Mouse (Mus musculus) lung, postnatal 4 days (tissue): Measurements from ENCODE around the gene Rtl9.

Source experiments
- DNase-seq, 2 experiments: peaks; one replicate each; pipeline ENCODE4 v3.0.0; 2021

Gene Rtl9

DNA sequence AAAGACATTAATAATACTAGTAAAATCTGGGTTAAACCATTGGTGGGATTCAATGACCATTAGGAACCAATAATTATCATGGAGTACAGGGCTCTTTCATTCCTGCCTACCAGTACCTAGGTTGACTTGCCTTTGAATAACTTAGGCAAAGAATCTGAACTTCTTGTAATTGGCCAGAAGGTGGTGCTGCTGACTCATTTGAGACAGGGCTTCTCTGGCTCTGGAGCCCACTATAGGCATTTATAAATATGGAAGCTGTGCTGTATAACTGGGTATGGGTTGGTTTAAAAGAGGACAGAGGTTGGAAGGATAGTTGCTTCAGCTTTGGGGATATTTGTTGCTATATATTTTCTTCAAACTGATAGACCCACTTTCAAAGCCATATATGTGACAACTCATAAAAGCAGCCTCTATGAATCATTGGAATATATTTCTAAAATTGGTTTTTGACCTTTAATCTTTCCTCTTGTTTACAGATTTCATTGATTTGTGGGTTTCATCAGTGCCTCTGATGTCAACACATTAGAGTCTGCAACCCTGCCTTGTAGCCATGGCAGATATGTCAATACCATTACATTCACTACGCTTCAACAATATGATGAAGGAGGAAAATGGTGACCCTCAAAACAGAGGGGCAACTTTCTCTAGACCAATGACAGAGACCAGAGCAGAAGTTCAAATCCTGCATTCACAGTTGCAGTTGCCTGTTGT, at the start of gene Rtl9:
Gene Rtl9 (plus strand): TSS at position 551 of the 711 bp plus-strand sequence.
- DNase-seq, result peak in 1 of 2 experiments; percentile 18

GRCm38 (mm10) chrX:143051478-143051877, 47.9 kb upstream of the Rtl9 start:
- DNase-seq, result peak in 1 of 2 experiments; percentile 27

DNA sequence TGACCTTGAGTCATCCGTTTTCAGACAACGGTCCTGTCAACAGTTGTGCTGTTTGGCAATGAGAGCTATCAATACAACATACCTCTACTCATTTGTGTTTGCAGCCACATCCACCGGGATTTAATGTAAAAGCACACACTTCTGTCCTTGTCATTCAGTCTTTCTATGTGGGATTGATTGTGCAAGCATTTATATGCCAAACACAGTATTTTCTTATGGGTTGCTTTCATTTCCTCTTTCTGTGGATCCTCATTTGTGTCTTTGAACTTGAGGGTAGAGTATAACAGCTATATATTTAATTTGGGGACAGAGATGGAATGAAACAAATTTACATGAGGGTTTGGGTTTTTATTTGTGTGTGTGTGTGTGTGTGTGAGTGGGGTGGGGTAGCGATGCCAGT, 47.5 kb upstream of the Rtl9 start:
- no peak for DNase-seq

DNA sequence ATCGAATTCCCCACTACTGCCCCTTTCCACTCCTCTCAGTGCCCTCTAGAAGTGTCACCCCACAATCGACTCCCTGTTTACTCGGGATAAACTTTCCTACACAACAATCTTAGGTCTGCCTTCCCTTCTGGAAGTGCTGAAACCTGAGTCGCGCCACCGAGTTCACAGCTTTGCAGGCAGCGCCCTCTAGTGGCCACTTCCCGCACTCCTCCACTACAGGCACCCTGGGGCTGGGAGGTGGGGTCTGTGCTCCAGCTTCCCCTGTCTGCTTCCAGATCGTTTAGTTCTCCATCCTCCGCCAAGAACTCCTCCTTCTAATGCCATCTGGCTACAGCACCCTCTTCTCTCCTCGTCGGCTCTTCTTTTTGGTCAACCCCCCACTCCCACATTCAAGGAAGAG, 40.6 kb upstream of the Rtl9 start:
- peak; percentile 65 to 80 for DNase-seq

DNA sequence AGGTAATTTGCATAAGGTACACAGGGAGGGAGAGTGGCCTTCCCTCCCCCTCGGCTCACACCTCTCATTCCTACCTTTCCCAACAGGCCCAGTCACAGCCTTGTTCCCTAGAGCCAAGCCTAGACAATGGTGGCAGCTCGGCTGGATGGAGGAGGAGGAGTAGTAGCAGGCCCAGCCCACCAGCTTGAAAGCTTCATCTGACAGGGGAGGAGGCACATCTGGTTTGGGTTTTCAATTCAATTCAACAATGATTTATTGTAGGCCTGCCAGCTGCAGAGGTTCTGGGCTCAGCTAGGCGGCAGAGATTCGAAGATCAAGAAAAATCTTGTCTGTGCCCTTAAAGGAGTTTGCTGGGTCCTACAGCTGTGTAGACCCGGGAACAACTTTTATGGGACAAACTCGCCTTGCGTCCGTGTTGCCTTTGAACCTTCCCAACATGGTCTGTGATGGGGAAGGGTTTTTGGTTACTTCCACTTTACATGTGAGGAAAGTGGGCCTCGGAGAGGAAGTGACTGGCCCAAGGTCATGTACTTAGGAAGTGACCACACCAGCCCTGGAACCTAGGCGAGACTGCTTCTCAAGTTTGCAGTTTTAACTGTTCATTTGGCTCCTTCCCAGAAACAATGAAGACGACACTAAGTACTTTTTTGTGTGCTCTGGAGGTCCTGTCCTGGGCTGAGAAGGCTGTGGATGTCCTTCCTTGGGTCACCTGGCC, 36.6 kb upstream of the Rtl9 start:
- DNase-seq, result peak in 1 of 2 experiments; percentile 24

GRCm38 (mm10) chrX:143063780-143064179, 35.6 kb upstream of the Rtl9 start:
- peak; percentile 14 to 47 for DNase-seq

GRCm38 (mm10) chrX:143064288-143064687, 35.1 kb upstream of the Rtl9 start:
- peak in 1 of 2 experiments; percentile 39 for DNase-seq

DNA sequence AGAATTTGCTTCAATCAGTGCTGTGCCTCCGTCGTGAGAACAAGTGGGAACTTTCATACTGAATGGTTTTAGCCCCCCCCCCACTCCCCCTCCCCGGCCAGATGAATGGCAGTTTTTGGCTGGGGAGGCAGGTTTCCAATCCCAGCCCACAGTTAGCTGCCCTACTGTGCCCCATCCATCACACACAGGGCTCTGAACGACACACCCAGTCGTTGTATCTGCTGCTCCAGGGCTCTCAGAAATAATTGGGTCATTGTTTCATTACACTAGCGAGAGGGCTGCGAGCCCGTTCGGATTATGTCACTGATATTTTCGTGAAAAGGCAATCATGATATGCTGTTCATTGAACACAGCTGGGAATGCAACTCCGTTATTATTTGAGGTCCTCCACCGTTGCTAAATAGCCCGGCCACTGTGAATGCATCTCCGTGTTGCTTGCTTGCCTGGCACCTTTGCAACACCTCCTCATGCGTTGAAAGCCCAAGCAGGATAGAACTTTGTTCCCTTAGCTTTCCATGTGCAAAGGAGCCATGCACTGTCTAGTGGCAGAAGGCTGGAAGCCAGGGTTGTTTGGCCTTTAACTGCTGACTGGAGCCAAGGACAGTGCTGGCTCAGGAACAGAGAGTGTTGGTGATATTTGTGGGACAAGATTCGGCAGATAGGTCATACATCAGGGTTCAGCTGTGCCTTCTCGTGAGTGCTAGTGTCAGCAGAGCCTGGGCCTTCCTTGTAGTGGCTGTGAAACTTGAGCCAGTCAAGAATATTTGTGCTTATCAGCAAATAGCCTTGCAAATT, 32.9 kb upstream of the Rtl9 start:
- DNase-seq, result peak in 1 of 2 experiments; percentile 31

GRCm38 (mm10) chrX:143067115-143067514, 32.3 kb upstream of the Rtl9 start:
- no peak for DNase-seq

GRCm38 (mm10) chrX:143067576-143067975, 31.8 kb upstream of the Rtl9 start:
- DNase-seq, result no peak

- peak in 1 of 2 experiments; percentile 40 for DNase-seq
These were observed 18.7 kb upstream of the Rtl9 start for GRCm38 (mm10) chrX:143080458-143081336.

DNA sequence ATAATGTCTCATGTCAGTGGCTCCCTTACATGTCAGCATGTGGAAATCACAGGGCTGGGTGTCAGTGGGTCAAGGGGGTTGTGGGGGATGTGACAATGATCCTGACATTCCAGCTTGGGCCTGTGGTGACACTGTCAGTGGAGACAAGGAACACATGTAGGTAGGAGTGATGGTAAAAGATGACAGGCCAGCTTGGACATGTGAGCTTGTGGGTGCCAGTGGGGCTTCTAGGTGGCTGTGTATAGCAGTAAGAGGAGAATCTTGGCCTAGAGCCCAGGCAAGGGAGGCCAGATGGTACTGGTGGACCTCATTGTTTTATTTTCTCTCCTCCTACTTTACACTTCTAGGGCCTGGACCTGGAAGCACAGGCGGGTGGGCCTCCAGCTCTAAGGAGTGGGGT, 16.7 kb upstream of the Rtl9 start:
- DNase-seq, result no peak

DNA sequence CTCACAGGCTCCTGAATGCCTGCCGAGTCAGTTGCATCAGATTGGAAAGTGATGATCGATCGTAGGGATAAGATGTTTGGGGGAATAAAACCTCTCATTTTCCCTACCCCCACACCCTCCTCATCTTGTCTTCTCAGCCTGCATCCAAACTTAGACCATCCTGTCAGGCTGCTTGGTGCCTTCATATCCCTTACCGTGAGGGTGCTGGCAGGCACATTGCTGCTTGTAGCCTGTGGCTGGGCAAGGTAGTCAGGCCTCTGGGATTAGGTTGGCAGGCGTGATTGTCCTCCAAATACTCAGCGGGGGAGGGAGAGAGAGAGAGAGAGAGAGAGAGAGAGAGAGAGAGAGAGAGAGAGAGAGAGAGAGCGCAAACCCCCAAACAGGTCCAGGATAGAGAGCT, 11.2 kb upstream of the Rtl9 start:
- no peak for DNase-seq

- no peak for DNase-seq
These were observed 8.3 kb upstream of the Rtl9 start for GRCm38 (mm10) chrX:143090904-143091588.

GRCm38 (mm10) chrX:143097551-143097950, 1.8 kb upstream of the Rtl9 start:
- DNase-seq, result no peak

DNA sequence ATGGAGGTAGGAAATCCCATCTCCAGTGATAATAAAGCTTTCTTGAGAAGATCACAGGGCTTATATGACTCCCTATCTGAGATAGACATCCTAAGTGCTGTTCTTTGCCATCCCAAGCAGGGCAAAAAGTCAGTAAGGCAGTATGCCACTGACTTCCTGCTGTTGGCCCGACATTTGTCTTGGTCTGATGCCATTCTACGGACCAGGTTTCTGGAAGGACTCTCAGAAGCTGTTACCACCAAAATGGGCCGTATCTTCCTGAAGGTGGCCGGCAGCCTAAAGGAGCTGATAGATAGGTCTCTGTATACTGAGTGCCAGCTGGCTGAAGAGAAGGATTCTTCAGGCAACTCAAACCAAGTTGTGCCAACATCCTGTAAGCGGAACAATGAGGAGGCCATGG, 3.8 kb downstream of the Rtl9 start:
- no peak for DNase-seq

DNA sequence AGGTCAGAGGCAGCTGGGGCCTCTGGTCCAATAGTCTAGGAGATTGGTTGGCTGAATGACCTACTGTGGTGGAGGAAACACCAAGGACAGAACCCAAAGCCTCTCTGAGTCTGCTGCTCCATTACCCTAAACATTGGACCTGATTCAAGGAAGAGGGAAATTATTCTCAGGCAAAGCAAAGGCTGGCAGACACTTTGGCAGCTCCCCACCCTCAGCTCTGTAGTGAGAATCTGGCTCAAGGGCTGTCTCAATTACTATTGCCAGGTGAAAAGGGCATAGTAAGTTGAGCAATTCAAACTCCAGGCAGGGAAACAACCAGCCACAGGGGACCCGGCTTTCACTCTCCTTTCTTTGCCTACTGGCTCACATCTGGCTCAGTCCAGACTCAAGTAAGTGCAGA, 6.5 kb downstream of the Rtl9 start:
- no peak for DNase-seq

DNA sequence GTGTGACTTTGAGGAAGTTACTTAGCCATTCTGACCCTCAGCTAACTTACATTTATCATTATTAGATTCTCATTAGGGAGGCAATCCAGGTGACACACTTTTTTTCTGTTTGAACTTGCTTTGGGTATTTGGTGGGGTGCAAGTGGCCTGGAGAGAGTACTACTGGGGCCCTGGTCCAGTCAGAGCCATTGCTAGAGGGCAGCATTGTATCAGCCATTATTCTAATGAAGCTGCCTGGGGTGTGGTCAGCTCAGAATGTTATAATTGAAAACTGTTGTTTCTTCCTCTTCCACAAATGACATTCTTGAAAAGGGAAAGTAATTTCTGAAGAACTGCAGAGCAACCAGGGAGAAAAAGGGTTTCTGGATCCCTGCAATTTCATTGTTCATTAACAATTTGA, 13.2 kb downstream of the Rtl9 start:
- DNase-seq, result no peak
